Mouse (Mus musculus) ovary, postnatal 14 days (tissue): ENCODE results near the gene Kcnmb3.

Source experiments
- DNase-seq: peaks from one replicate; pipeline ENCODE4 v3.0.0; 2022; ENCODE audit warnings: low spot score

The Kcnmb3 gene

GRCm38 (mm10) chr3:32492097-32493090, at the start of gene Kcnmb3:
Gene Kcnmb3 (minus strand): TSS chr3:32492231.
- no peak for DNase-seq

DNA sequence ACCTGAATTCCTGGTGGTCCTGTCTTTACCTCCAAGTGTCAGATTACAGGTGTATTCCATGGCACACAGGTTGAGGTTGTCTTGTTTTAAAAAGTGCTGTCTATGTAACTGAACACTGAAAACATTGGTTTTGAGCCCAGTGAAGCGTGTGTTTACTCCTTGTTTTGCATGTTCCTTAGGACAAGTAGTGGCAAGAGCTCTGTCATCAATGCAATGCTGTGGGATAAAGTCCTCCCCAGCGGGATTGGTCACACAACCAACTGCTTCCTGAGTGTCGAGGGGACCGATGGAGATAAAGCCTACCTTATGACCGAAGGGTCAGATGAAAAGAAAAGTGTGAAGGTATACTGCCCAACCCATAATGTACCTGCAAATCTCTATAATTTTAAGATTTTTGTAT, 46.1 kb upstream of the Kcnmb3 start:
- no peak for DNase-seq

DNA sequence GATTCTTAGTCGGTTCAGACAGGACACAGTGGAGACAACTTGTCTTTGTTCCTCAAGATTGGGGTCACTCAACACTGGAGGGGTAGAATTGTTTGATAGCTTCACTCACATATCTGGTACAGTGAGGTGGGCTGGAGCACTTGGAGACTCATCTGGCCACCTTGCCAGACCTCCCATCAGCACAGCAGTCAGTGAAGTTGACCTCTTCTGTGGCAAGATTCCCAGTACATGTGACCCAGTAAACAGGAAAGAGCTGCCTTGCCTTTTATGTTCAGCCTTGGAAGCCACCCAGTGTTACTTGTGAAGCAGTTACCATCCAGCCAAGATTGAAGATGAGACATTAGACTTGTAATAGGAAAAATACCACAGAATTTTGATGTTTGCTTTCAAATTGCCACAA, 45.5 kb upstream of the Kcnmb3 start:
- peak; percentile 25 for DNase-seq

DNA sequence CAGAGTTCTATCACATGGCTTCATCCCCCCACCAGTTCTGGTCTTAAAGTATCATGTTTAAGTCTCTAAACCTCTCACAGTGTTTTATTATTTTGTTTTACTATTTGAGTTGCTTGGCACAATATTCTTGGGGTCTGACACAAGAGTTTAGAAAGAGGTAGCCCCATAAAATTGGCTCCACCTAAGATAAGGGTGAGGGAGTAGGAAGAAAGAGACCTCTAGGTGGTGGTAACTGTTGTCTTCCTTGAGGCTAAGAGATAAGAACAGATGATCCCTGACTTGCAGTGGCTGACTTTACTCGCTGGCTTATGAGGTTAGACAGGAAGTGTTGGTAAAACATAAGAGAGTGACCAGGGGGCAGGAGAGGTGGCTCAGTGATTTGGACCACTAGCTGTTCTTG, 43.7 kb upstream of the Kcnmb3 start:
- DNase-seq = no peak

- no peak for DNase-seq
Observed at GRCm38 (mm10) chr3:32530041-32530440, 38.0 kb upstream of the Kcnmb3 start.

GRCm38 (mm10) chr3:32529303-32529898, 37.4 kb upstream of the Kcnmb3 start, which contains the start of gene Mfn1:
Gene Mfn1 (plus strand): TSS chr3:32529465.
- DNase-seq = peak; percentile 82

GRCm38 (mm10) chr3:32527181-32527580, 35.1 kb upstream of the Kcnmb3 start:
- no peak for DNase-seq

GRCm38 (mm10) chr3:32513528-32513927, 21.5 kb upstream of the Kcnmb3 start:
- no peak for DNase-seq

GRCm38 (mm10) chr3:32512686-32513284, 20.8 kb upstream of the Kcnmb3 start:
- DNase-seq = no peak

- no peak for DNase-seq
Observed at GRCm38 (mm10) chr3:32511191-32511550, 19.1 kb upstream of the Kcnmb3 start.

DNA sequence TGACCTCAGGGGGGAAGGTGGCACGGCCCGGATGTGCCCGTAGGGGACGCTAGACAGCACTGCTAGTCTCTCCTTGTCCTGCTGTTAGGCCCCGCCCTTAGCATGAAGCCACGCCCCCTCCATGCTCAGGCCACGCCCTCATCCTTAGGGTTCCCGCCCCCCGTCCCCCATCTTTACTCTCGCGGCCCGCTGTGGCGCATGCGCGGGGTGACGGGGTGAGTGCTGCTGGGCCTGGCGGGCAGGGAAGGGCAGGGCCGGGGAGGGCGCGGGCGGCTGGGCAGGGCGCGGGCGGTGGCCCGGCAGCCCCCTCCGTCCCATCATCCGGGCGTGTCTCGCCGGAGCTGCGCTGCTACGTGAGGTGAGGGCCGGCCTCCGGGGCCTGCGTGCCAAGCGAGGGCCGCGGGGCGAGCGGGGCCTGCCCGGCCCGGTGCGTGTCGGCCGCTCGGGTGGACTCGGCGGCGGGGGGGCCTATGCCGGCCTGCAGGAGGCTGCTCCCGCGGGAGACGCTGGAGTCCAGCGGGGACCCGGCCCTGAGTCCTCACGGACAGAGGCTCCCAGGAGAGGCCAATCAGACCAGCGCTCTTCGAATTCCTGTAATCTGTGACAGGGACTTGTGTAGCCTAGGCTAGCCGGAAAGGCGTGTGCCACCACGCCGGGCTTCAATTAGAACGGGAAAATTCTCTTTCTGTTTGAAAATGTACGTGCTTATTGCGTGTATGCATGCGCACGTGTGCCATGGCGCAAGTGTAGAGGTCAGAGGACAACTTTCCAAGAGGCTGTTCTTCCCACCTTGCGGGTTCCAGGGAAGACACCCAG, 18.6 kb upstream of the Kcnmb3 start:
- DNase-seq = peak; percentile 98

DNA sequence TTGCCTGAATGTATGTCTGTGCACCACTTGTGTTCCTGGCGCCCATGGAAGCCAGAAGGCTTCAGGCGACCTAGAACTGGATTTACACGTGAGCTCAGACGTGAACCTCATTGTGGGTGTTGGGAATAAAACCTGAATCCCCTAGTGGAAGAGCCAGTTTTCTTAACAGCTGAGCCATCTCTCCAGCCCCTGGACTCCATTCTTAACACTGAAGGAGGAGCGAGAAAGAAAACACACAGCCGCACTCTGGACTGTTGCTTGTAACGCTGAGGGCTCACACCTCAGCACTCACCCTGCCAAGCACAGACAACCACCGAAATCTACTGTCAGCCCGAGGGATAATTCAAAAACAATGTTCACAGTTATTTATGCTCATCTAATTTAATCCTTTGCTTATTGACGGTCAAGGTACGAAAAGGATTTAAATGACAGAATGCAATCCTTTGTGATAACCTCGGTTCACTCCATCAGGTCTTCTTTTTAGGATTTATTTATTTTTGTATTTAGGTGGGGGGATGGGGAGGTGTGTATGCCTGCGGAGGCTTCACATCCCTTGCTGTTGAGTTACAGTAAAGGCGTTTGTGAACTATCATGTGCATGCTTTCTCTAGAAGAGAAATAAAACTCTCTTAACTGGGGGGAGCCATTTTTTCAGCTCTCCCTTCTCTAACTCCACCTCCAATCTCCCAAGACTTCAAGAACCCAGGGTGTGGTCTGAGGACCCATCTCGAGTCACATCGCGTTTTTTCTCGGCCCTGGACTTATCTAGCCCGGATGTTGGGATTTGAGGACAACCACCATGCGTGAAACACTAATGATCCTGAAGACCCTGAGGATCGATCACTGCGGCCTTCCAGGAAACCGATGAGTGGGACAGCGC, 17.7 kb upstream of the Kcnmb3 start, which contains the start of gene Zfp639:
Zfp639 (plus strand) TSS at position 764 of the 879 bp plus-strand sequence.
- no peak for DNase-seq

DNA sequence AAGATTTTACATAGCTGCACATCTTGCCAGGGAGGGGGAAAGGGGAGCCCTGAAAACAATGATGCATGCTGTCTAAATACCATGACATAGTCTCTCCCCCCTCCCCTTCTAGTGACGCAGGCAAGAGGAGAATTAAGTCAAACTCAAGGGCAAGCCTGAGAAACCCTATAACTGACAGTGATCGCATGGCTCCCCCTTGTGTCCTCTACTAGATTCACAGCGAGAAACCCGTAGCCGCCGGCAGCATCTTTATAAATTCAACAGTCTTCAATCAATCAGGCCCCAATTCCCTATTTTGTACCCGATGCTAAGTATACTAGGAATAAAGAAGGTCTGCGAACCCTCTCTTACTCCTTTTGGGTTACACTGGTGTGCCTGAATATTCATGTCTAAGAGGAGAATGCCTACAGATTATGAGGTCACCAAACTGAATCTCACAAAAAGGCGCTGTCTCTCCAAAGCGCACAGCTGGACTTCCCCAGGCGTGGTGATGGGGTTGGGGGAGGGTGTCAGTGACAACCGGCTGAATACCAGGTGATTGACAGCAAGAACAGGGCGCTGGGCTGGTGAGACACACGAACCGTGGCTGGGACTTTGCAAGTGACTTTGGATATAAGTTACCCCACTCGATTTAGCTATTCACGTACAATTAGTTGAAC, 16.8 kb upstream of the Kcnmb3 start:
- peak; percentile 45 for DNase-seq

- DNase-seq = no peak
Observed at GRCm38 (mm10) chr3:32506366-32507225, 14.6 kb upstream of the Kcnmb3 start.

- no peak for DNase-seq
Observed at GRCm38 (mm10) chr3:32505841-32506240, 13.8 kb upstream of the Kcnmb3 start.

- DNase-seq = no peak
Observed at GRCm38 (mm10) chr3:32500346-32500745, 8.3 kb upstream of the Kcnmb3 start.

DNA sequence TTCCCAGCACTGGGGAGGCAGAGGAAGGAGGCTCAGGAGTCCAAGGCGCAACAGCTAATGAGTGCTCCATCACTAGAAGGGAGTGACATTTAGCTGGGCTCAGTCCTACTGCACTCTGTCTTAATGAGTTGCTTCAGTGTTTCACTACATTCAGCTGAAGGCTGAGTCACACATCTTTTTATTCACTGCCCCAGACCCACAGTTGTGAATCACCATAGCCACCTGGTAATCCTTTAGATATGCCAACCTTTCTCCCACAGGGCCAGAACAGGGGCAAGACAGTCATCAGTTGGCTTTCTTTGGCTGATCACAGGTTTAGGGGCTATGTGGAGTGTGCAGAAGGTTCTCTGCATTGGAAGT, 4.7 kb upstream of the Kcnmb3 start:
- no peak for DNase-seq

GRCm38 (mm10) chr3:32495856-32496710, 4.1 kb upstream of the Kcnmb3 start:
- DNase-seq = no peak
